Comparison of ENCODE assay signal across 11 mouse cellular contexts in genomic region chr1:191896806-191897552, GRCm38 (mm10). TPM values are rescaled to one million over a fixed set of nuclear protein-coding genes. Genes with fewer than 3 reads are reported as not detected.
DNase-seq lines count a peak whose midpoint lies in the region; ATAC-seq and TF ChIP-seq lines count a peak whose summit lies in the region.
"Had no signal": no experiment of that assay in that cellular context is flagged by ENCODE, and none has a peak within 500 bp of the region (broad histone marks: within the 10 kb centered on the region; RNA-seq: fewer than 3 reads in every experiment).

No protein-coding gene starts in this region.

- H3K9me3 ChIP-seq in midbrain, embryonic 14.5 days (ENCODE audit: control insufficient read depth, low read length), result no peaks in the 10 kb centered on the region
- no peaks in the 10 kb centered on the region for H3K9me3 ChIP-seq in midbrain, embryonic 13.5 days
- H3K9me3 ChIP-seq: neural tube, embryonic 12.5 days had no signal

- ATAC-seq in midbrain, embryonic 14.5 days (ENCODE audit: low FRiP score, low TSS enrichment), result no peak
- ATAC-seq in midbrain, embryonic 13.5 days, result no peak
- ATAC-seq: Patski had no signal

- H3K79me2 ChIP-seq in myocyte (ENCODE audit: control insufficient read depth, insufficient read depth), result no peaks in the 10 kb centered on the region

- peak; percentile 17 for DNase-seq in midbrain, embryonic 14.5 days
- peak; percentile 28 for DNase-seq in gastrocnemius, adult 18-20 months (ENCODE audit: low spot score)
- DNase-seq in kidney, adult 8-10 months, result peak; percentile 42 to 56
- no peak for DNase-seq in spleen, adult 18-20 months
- DNase-seq in right cerebral cortex, adult 2 months (ENCODE audit: low spot score in 2 of 2), result no peak
- DNase-seq in right cerebral cortex, postnatal 25 days, result no peak

- H3ac ChIP-seq in myocyte (ENCODE audit: control insufficient read depth, insufficient read length), result no peak overlapping the region

- 74% methylated on average over 12 of the region's 12 CpGs for WGBS in midbrain, embryonic 14.5 days
- WGBS in midbrain, embryonic 13.5 days, result 72% methylated on average over 12 of the region's 12 CpGs

- no peak overlapping the region for H3K4me2 ChIP-seq in midbrain, embryonic 14.5 days (ENCODE audit: low read length)
- H3K4me2 ChIP-seq in midbrain, embryonic 13.5 days (replicated peaks), result no peak overlapping the region
- no peak overlapping the region for H3K4me2 ChIP-seq in myocyte (ENCODE audit: low read depth)
- H3K4me2 ChIP-seq: neural tube, embryonic 12.5 days had no signal

- H3K27me3 ChIP-seq in midbrain, embryonic 14.5 days (ENCODE audit: control insufficient read depth, insufficient read depth, low read length), result no peaks in the 10 kb centered on the region
- no peaks in the 10 kb centered on the region for H3K27me3 ChIP-seq in midbrain, embryonic 13.5 days
- no peaks in the 10 kb centered on the region for H3K27me3 ChIP-seq in myocyte (ENCODE audit: control insufficient read depth, insufficient read depth, insufficient read length)
- H3K27me3 ChIP-seq: neural tube, embryonic 12.5 days; Patski had no signal

- no peak overlapping the region for H3K9ac ChIP-seq in midbrain, embryonic 14.5 days (replicated peaks; ENCODE audit: low read length)
- H3K9ac ChIP-seq in midbrain, embryonic 13.5 days (replicated peaks), result no peak overlapping the region
- H3K9ac ChIP-seq: neural tube, embryonic 12.5 days had no signal

- no peaks in the 10 kb centered on the region for H3K36me3 ChIP-seq in midbrain, embryonic 14.5 days (ENCODE audit: control insufficient read depth, insufficient read depth, low read length)
- no peaks in the 10 kb centered on the region for H3K36me3 ChIP-seq in midbrain, embryonic 13.5 days
- no peaks in the 10 kb centered on the region for H3K36me3 ChIP-seq in myocyte (ENCODE audit: control insufficient read depth, insufficient read depth)
- H3K36me3 ChIP-seq: neural tube, embryonic 12.5 days had no signal

- no peak overlapping the region for H3K4me3 ChIP-seq in midbrain, embryonic 14.5 days (replicated peaks; ENCODE audit: low read depth, low read length)
- H3K4me3 ChIP-seq in midbrain, embryonic 13.5 days (replicated peaks), result no peak overlapping the region
- H3K4me3 ChIP-seq in myocyte, result no peak overlapping the region
- H3K4me3 ChIP-seq: left cerebral cortex, adult 2 months; neural tube, embryonic 12.5 days had no signal

- TF ChIP-seq POLR2A in myocyte (IDR thresholded peaks at IDR 0.05; ENCODE audit: insufficient read length, low read depth), result no peak

- H3K4me1 ChIP-seq in midbrain, embryonic 14.5 days (ENCODE audit: control insufficient read depth, insufficient read depth, low read length), result no peaks in the 10 kb centered on the region
- H3K4me1 ChIP-seq in midbrain, embryonic 13.5 days (replicated peaks), result peaks cover 3% of the 10 kb centered on the region; the same call in 1 of the 2 replicates
- H3K4me1 ChIP-seq: neural tube, embryonic 12.5 days had no signal

- no peak overlapping the region for H3K27ac ChIP-seq in midbrain, embryonic 14.5 days (replicated peaks; ENCODE audit: low read depth, low read length)
- no peak overlapping the region for H3K27ac ChIP-seq in midbrain, embryonic 13.5 days
- H3K27ac ChIP-seq: left cerebral cortex, adult 2 months; neural tube, embryonic 12.5 days had no signal

TF ChIP-seq in myocyte, 11 proteins besides CTCF, POLR2A, EP300 and RAD21:
- peak in 2 of 3 experiments; percentile 62 to 73 for TF ChIP-seq MYOD1 (IDR thresholded peaks at IDR 0.05; ENCODE audit: control insufficient read depth in 1 of 3, insufficient read length in 2 of 3, low read depth in 2 of 3)
- TF ChIP-seq MYOG (IDR thresholded peaks at IDR 0.05; ENCODE audit: control insufficient read depth in 1 of 3, insufficient read depth in 1 of 3, insufficient read length in 2 of 3, low read depth in 2 of 3), result peak in 2 of 3 experiments; percentile 38 to 57
- no peak for TF ChIP-seq CEBPB (IDR thresholded peaks at IDR 0.05; ENCODE audit: insufficient read depth, poor library complexity, severe bottlenecking)

RNA-seq across cellular contexts. Expression of gene Slc30a1, which starts 9.6 kb away (rescaled TPM):
- polyA plus RNA-seq in midbrain, embryonic 14.5 days (2014; fragmentation: Nextera tagmentation; extraction: Ambion mirVana), result 2.3 and 2.9 TPM in 2 replicates
- 1.8 and 2.1 TPM in 2 replicates for polyA plus RNA-seq in midbrain, embryonic 13.5 days (2015; fragmentation: Nextera tagmentation; extraction: Ambion mirVana)
- total RNA-seq in gastrocnemius, adult 18-20 months (2021), result 1 to 10 TPM; 5.6 to 8.2 TPM
- 3.9 TPM for polyA plus RNA-seq in myocyte (2012; fragmentation: generic; extraction: Trizol)

Comparison
In these comparisons a context has a peak if more than half of its experiments do, and no peak if none do; other contexts are left out.
1. DNase-seq: peak in midbrain, embryonic 14.5 days (single experiment), gastrocnemius, adult 18-20 months (single experiment) and kidney, adult 8-10 months (2 of 2); none in spleen, adult 18-20 months (0 of 2), right cerebral cortex, adult 2 months (0 of 2) and right cerebral cortex, postnatal 25 days (single experiment).